Mouse (Mus musculus) bone marrow macrophage, adult 2 months (primary cell): ENCODE measurements around the gene Gdf7.

Source experiments
- CTCF ChIP-seq: IDR thresholded peaks from 2 replicates; pipeline ENCODE4 v1.5.1; 2012; ENCODE audit warnings: low read depth, mild to moderate bottlenecking, low read length, moderate library complexity
- POLR2A ChIP-seq: IDR thresholded peaks from 2 replicates; pipeline ENCODE4 v1.6.1; 2012; ENCODE audit warnings: mild to moderate bottlenecking, low read depth, low read length, borderline replicate concordance

- TF ChIP-seq POLR2A: no peak
- no peak for TF ChIP-seq CTCF
Measured at GRCm38 (mm10) chr12:8273471-8274171, 28.1 kb downstream of the Gdf7 start.
